Mouse (Mus musculus): ENCODE measurements at regions not wholly inside any gene's neighbourhood (a gene's known extent, or its start where the extent isn't known, plus 50 kb on each side); places are given as distances from the start of the nearest gene placed in this dataset.
A peak's percentile ranks its signal among the peaks of the same experiment; 100 is the strongest.

- 62% methylated on average over 2 of the region's 2 CpGs for WGBS
- Histone ChIP-seq H3K4me3 (replicated peaks; ENCODE audit: extremely low read depth, low read depth, low read length) (no peak overlapping the region), H3K4me1 (ENCODE audit: control insufficient read depth, insufficient read depth, low read length) (0 out of 2 replicates have a peak, but pooled peaks cover 2% of the 10 kb centered on the region)
- TF ChIP-seq POLR2A (IDR thresholded peaks at IDR 0.05; ENCODE audit: borderline replicate concordance, extremely low read depth, low read depth, low read length) (no peak), CTCF (IDR thresholded peaks at IDR 0.05; ENCODE audit: insufficient read depth, low read length) (no peak)
- no peak for DNase-seq
These were observed 57.6 kb upstream of the Exoc6 start for GRCm38 (mm10) chr19:37492572-37492971.

DNA sequence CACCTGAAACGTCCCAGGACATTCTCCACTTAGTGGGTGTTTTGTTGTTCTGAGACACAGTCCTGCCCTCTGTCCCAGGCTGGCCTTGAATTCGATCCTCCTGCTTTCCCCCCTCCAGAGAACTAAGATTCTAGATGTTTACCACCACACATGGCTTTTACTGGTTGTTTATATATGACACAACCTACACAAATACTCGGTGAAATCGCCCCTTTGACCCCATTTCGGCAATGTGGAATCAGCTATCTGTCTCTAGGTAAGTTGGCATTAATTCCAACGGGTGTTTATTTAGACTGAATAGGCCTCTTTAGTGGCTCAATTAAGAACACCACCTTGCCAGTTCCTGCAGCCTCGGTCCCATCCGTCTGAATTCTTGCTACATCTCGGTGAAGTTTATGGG, 56.8 kb upstream of the Exoc6 start:
- Histone ChIP-seq H3K4me3 (replicated peaks; ENCODE audit: extremely low read depth, low read depth, low read length) (no peak overlapping the region), H3K4me1 (ENCODE audit: control insufficient read depth, insufficient read depth, low read length) (0 out of 2 replicates have a peak, but pooled peaks cover 2% of the 10 kb centered on the region)
- TF ChIP-seq POLR2A (IDR thresholded peaks at IDR 0.05; ENCODE audit: borderline replicate concordance, extremely low read depth, low read depth, low read length): no peak
- TF ChIP-seq CTCF (IDR thresholded peaks at IDR 0.05; ENCODE audit: insufficient read depth, low read length): no peak
- no peak for DNase-seq
- WGBS: 45% methylated on average over 9 of the region's 9 CpGs

GRCm38 (mm10) chr19:37493921-37494485, 56.2 kb upstream of the Exoc6 start:
- Histone ChIP-seq H3K4me1 (ENCODE audit: control insufficient read depth, insufficient read depth, low read length) (0 out of 2 replicates have a peak, but pooled peaks cover 2% of the 10 kb centered on the region), H3K4me3 (replicated peaks; ENCODE audit: extremely low read depth, low read depth, low read length) (no peak overlapping the region)
- 21% methylated on average over 10 of the region's 10 CpGs for WGBS
- TF ChIP-seq POLR2A (IDR thresholded peaks at IDR 0.05; ENCODE audit: borderline replicate concordance, extremely low read depth, low read depth, low read length) (no peak), CTCF (IDR thresholded peaks at IDR 0.05; ENCODE audit: insufficient read depth, low read length) (no peak)
- DNase-seq: no peak

DNA sequence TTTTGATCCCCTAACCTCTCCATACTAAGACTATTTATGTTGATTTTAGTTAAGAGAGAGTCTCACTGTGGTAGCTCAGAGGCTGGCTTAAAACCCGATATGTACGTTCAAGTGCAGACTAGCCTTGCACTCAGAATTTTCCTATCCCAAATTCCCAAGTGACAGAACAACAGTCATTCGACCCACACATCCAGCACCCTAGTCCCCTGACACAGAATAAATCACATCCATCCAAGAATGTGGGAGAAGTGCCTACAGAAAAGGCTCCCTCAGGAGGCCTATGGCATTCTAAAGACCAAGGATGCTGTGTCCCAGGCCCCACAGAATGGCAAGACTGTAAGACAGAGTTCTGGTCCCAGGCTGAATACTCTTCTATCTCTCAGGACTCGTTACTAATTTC, 55.4 kb upstream of the Exoc6 start:
- H3K4me3 ChIP-seq (replicated peaks; ENCODE audit: extremely low read depth, low read depth, low read length): no peak overlapping the region
- no peak for TF ChIP-seq POLR2A (IDR thresholded peaks at IDR 0.05; ENCODE audit: borderline replicate concordance, extremely low read depth, low read depth, low read length)
- no peak for TF ChIP-seq CTCF (IDR thresholded peaks at IDR 0.05; ENCODE audit: insufficient read depth, low read length)
- DNase-seq: no peak
- 0 out of 2 replicates have a peak, but pooled peaks cover 2% of the 10 kb centered on the region for H3K4me1 ChIP-seq (ENCODE audit: control insufficient read depth, insufficient read depth, low read length)
- WGBS: 66% methylated on average over 4 of the region's 4 CpGs

GRCm38 (mm10) chr19:37495319-37496270, 54.6 kb upstream of the Exoc6 start:
- Histone ChIP-seq H3K4me3 (replicated peaks; ENCODE audit: extremely low read depth, low read depth, low read length) (no peak overlapping the region), H3K4me1 (ENCODE audit: control insufficient read depth, insufficient read depth, low read length) (0 out of 2 replicates have a peak, but pooled peaks cover 2% of the 10 kb centered on the region)
- no peak for TF ChIP-seq CTCF (IDR thresholded peaks at IDR 0.05; ENCODE audit: insufficient read depth, low read length)
- TF ChIP-seq POLR2A (IDR thresholded peaks at IDR 0.05; ENCODE audit: borderline replicate concordance, extremely low read depth, low read depth, low read length): no peak
- DNase-seq: peak; percentile 10
- WGBS: 66% methylated on average over 22 of the region's 22 CpGs

DNA sequence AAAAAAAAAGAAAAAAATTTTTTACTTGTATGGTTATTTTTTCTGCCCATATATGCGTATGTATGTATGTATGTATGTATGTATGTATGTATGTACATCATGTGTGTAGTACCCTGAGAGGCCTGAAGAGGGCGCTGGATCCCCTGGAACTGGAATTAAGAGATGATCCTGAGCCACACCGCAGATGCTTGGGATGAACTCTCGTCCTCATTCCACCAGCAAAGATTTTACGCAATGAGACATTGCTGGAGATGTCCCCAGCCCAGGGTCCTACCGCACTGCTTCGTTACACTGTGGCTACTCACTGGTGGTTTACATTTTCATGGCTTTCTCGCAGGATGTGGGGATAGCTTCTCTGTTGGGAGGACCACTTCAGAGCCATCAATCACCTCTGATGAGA, 53.5 kb upstream of the Exoc6 start:
- H3K4me3 ChIP-seq (replicated peaks; ENCODE audit: extremely low read depth, low read depth, low read length): no peak overlapping the region
- no peak for DNase-seq
- 0 out of 2 replicates have a peak, but pooled peaks cover 2% of the 10 kb centered on the region for H3K4me1 ChIP-seq (ENCODE audit: control insufficient read depth, insufficient read depth, low read length)
- TF ChIP-seq CTCF (IDR thresholded peaks at IDR 0.05; ENCODE audit: insufficient read depth, low read length) (0 out of 2 replicates have a peak, but pooled peaks have one; percentile 0), POLR2A (IDR thresholded peaks at IDR 0.05; ENCODE audit: borderline replicate concordance, extremely low read depth, low read depth, low read length) (no peak)
- WGBS: 87% methylated on average over 8 of the region's 8 CpGs

- TF ChIP-seq POLR2A (IDR thresholded peaks at IDR 0.05; ENCODE audit: borderline replicate concordance, extremely low read depth, low read depth, low read length) (no peak), CTCF (IDR thresholded peaks at IDR 0.05; ENCODE audit: insufficient read depth, low read length) (no peak)
These were observed 53.1 kb upstream of the Exoc6 start for GRCm38 (mm10) chr19:37497161-37497560.

GRCm38 (mm10) chr19:37498438-37498837, 51.8 kb upstream of the Exoc6 start:
- Histone ChIP-seq H3K4me3 (replicated peaks; ENCODE audit: extremely low read depth, low read depth, low read length) (no peak overlapping the region), H3K4me1 (ENCODE audit: control insufficient read depth, insufficient read depth, low read length) (0 out of 2 replicates have a peak, but pooled peaks cover 2% of the 10 kb centered on the region)
- TF ChIP-seq POLR2A (IDR thresholded peaks at IDR 0.05; ENCODE audit: borderline replicate concordance, extremely low read depth, low read depth, low read length): no peak
- no peak for TF ChIP-seq CTCF (IDR thresholded peaks at IDR 0.05; ENCODE audit: insufficient read depth, low read length)
- DNase-seq: no peak
- 85% methylated on average over 3 of the region's 3 CpGs for WGBS

More at GRCm38 (mm10) chr19:37497161-37497560, 53.1 kb upstream of the Exoc6 start:
- DNase-seq: no peak
- WGBS: 93% methylated on average over 8 of the region's 8 CpGs
- Histone ChIP-seq H3K4me1 (ENCODE audit: control insufficient read depth, insufficient read depth, low read length) (0 out of 2 replicates have a peak, but pooled peaks cover 2% of the 10 kb centered on the region), H3K4me3 (replicated peaks; ENCODE audit: extremely low read depth, low read depth, low read length) (no peak overlapping the region)

Measured in lung, adult 2 months (tissue).